Mouse (Mus musculus): ENCODE measurements around the gene Rab6b. TPM values are rescaled to one million over a fixed set of nuclear protein-coding genes. Genes with fewer than 3 reads are reported as not detected.

Rab6b gene
- polyA plus RNA-seq, 1 experiment from 2014 or later: 5.7 TPM

DNA sequence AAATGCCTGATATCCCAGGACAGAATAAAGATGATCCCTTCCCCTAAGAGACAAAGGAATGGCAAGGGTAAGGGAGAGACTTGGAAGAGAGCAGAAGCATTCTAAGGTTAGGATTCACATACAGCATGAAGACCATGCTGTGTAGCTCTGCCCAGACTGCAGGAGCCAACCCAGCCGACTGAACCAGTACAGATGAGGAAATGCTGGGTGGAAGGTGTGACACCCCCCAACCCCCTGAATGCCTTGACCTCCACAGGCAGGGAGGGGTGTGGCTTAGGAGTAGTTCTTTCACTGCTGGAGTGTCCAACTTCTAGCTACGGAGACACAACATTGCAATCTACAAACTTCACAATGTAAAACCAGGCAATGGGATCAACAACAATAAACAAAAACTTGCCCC is 1.7 kb upstream of the Rab6b start:
- Histone ChIP-seq H3K36me3 (no peaks in the 10 kb centered on the region), H3K27me3 (replicated peaks) (peaks cover 47% of the 10 kb centered on the region), H3K4me3 (replicated peaks) (no peak overlapping the region), H3K4me1 (replicated peaks) (peaks cover 20% of the 10 kb centered on the region), H3K27ac (no peak overlapping the region), H3K9me3 (no peaks in the 10 kb centered on the region), H3K4me2 (replicated peaks) (no peak overlapping the region), H3K9ac (no peak overlapping the region)
- no peak for ATAC-seq
- 64% methylated on average over 2 of the region's 2 CpGs for WGBS

DNA sequence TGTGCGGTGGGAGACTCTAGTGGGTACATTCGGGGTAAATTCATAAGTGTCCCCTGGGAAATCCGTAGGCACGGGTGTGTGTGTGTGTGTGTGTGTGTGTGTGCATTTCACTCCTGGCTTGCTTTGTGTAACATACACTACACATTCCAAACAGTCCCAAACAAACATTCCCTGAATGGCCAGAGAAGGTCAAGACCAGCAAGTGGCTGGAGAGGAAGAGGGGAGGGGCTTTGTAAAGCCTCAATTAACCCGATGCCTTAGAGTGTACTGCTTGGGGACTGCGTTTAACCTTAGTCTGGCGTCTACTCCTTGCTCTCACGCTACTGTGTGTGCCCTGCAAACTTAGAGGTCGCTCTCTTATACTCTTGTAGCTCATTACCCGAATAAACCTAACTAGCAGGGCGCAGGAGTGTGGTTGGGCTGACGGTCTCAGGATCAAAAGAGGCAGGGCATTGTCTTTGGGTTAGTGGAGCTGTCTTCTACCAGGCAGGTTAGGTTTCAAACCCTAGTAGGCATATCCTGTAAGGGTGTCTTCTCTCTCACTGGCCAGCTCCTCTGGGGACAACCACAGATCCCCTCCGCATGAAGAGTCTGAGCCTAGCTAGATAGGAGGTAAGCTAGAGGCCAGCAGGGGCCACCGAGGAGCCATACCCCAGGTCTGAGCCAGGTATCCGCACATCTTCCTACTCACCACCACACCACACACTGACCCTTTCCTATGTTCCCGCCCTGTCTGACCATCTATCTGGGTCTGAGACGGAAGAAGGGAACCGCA is 673 bp upstream of the Rab6b start:
- Histone ChIP-seq H3K4me2 (replicated peaks) (peak overlapping the region; percentile 97), H3K9ac (peak overlapping the region; percentile 68; the same call in 1 of the 2 replicates), H3K27me3 (replicated peaks) (peaks cover 47% of the 10 kb centered on the region), H3K36me3 (no peaks in the 10 kb centered on the region), H3K4me1 (replicated peaks) (peaks cover 20% of the 10 kb centered on the region), H3K27ac (no peak overlapping the region), H3K9me3 (no peaks in the 10 kb centered on the region), H3K4me3 (replicated peaks) (peak overlapping the region; percentile 63)
- WGBS: 19% methylated on average over 18 of the region's 18 CpGs
- ATAC-seq: 0 out of 2 replicates have a peak, but pooled peaks have one; percentile 9

DNA sequence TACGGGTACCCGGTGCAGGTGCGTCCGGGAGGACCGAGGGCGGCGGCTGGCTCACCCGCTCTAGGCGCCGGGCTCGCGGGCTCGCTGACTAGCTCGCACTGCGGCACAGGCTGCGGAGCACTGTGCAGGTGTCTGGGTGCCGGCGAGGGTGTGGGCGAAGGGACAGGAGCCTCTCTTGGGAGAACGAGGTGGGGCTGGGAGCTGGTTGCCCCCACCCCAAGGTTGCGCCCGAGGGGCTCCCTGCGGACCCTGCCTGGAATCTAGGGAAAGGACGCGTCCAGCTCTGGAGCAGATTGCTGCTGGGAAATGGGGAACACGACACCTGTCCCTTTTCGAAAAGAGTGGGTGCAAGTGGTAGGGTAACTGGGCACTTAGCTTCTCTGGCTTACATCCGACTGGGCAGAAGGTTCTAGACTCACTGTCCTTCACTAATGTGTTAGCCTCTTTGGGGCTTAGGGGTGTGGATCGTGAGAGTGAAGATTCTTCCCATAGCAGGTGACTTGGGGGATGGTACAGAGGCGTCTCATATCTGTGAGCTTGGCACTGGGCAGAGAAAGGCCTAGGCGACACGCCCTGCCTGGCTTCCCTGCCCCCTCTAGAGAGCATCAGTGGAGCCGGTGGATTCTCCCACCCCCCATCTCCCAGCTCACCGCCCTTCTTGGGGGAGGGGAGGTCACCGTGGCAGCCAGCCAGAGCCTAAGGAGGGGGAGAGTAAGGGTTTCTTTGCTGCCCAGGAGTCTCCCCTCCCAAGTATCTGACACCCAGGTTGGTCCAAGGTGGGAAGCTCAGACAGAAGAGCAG is 1.1 kb downstream of the Rab6b start:
- H3K9me3 ChIP-seq: no peaks in the 10 kb centered on the region
- H3K9ac ChIP-seq: peak overlapping the region; percentile 68; the same call in 1 of the 2 replicates
- H3K4me1 ChIP-seq (replicated peaks): peaks cover 20% of the 10 kb centered on the region
- H3K36me3 ChIP-seq: no peaks in the 10 kb centered on the region
- peak overlapping the region; percentile 63 for H3K4me3 ChIP-seq (replicated peaks)
- H3K27ac ChIP-seq: no peak overlapping the region
- peak; percentile 70 for ATAC-seq
- H3K27me3 ChIP-seq (replicated peaks): peaks cover 47% of the 10 kb centered on the region
- under 1% methylated on average over 35 of the region's 35 CpGs for WGBS
- H3K4me2 ChIP-seq (replicated peaks): peak overlapping the region; percentile 97

DNA sequence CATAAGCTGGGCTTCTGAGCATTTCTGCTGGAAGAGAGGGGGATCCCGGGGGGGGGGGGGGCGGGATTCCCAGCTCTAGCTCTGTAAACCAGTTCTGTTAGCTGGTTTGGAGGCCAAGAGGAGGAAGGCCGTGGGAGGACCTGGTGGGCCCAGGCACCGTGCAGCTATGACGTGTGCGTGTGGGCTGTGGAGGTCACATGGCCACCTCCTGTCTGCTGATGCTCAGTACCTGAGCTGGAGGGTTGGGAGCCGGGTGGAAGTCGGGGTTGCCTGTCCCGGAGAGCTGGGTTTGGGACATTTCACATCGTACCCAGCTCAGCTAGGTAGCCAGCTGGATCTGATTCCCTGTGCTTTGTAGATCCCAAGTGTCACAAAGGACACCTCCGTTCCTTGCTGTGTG is 1.8 kb downstream of the Rab6b start:
- Histone ChIP-seq H3K27me3 (replicated peaks) (peaks cover 47% of the 10 kb centered on the region), H3K36me3 (no peaks in the 10 kb centered on the region), H3K4me2 (replicated peaks) (no peak overlapping the region), H3K9me3 (no peaks in the 10 kb centered on the region), H3K9ac (no peak overlapping the region), H3K4me1 (replicated peaks) (peaks cover 20% of the 10 kb centered on the region), H3K27ac (no peak overlapping the region), H3K4me3 (replicated peaks) (no peak overlapping the region)
- WGBS: 46% methylated on average over 11 of the region's 11 CpGs
- ATAC-seq: no peak

DNA sequence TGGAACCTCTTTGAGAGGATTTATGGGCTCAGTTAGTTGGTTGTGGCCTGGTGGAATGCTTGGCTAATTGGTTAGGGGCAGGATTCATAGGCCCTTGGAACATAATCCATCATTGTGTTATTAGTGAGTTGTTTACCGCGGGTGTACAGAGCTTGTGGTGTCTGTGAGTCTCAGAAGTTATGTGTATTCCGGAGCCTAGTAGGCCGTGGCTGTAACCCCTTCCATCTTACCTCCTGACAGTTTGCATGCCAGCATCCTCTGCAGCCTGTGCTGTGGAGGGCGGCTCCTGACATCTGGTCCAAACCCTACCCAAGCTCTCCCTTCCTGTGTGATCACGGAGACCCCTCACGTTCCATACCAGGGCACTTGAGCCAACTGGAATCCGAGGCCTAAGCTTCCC is 2.7 kb downstream of the Rab6b start:
- peaks cover 20% of the 10 kb centered on the region for H3K4me1 ChIP-seq (replicated peaks)
- no peak overlapping the region for H3K4me3 ChIP-seq (replicated peaks)
- WGBS: 67% methylated on average over 8 of the region's 8 CpGs
- H3K36me3 ChIP-seq: no peaks in the 10 kb centered on the region
- no peak for ATAC-seq
- no peak overlapping the region for H3K4me2 ChIP-seq (replicated peaks)
- no peaks in the 10 kb centered on the region for H3K9me3 ChIP-seq
- peaks cover 47% of the 10 kb centered on the region for H3K27me3 ChIP-seq (replicated peaks)
- no peak overlapping the region for H3K9ac ChIP-seq
- no peak overlapping the region for H3K27ac ChIP-seq

DNA sequence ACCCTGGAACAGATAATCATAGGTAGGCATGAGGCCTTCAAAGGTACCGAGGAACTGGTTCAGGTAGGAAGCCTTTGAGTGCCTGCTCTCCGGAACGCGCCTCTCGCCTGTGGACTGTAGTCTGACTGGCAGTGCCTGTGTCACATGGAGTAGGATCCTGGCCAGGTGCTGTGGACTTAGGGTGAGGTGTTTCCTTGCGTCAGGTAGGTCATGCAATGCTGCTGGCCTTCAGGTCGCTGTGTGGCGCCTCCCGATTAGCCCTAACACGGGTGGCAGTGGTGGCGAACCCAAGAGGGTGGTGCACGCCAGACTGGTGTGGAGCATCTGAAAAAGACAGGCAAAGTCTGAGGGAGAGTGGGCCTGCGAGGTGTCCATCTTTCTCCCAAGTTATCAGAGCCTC is 3.3 kb downstream of the Rab6b start:
- Histone ChIP-seq H3K4me1 (replicated peaks) (peaks cover 20% of the 10 kb centered on the region), H3K36me3 (no peaks in the 10 kb centered on the region), H3K9ac (no peak overlapping the region), H3K27ac (no peak overlapping the region), H3K27me3 (replicated peaks) (peaks cover 44% of the 10 kb centered on the region), H3K4me2 (replicated peaks) (no peak overlapping the region), H3K9me3 (no peaks in the 10 kb centered on the region), H3K4me3 (replicated peaks) (no peak overlapping the region)
- no peak for ATAC-seq
- 92% methylated on average over 13 of the region's 13 CpGs for WGBS

DNA sequence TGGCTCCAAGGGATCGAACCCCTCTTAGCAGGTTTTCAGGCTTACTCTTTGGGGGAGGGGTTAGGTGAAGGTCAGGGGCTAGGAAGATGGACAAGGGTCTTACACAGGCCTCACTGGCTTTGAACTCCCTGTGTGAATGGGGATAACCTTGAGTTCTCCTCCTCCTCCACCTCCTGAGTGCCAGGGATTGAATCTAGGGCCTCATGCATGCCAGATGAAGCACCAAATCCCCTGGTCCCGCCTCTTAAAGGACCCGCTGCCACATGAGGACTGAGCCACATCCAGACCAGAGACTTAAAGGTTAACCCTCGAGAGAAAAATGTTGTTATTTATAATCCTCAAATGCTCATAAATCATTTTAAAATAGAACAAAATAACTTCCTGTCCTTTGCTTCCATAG is 5.4 kb downstream of the Rab6b start:
- Histone ChIP-seq H3K27me3 (replicated peaks) (peaks cover 25% of the 10 kb centered on the region), H3K4me1 (replicated peaks) (peaks cover 11% of the 10 kb centered on the region), H3K9me3 (no peaks in the 10 kb centered on the region), H3K27ac (no peak overlapping the region), H3K36me3 (no peaks in the 10 kb centered on the region), H3K4me2 (replicated peaks) (no peak overlapping the region), H3K4me3 (replicated peaks) (no peak overlapping the region), H3K9ac (no peak overlapping the region)
- 83% methylated on average over 4 of the region's 4 CpGs for WGBS
- ATAC-seq: no peak

DNA sequence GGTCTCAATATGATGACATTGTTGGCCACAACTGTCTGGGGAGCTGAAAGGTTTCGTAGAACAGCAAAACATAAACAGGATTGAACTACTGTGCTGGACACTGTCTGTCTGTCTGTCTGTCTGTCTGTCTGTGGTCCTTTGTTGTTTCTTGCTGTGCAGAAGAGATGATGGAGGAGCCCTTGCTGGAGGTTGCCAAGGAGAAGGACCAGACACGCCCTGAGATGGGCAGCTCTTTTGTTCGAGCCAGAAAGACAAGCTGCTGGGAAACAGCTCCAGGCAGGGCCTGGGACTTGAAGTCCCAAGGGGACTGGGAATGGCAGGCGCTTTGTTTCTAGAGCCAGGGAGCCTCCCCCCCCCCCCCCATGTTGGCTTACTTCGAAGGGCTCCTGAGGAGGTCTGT is 5.9 kb downstream of the Rab6b start:
- Histone ChIP-seq H3K36me3 (no peaks in the 10 kb centered on the region), H3K27me3 (replicated peaks) (peaks cover 19% of the 10 kb centered on the region), H3K9ac (no peak overlapping the region), H3K4me2 (replicated peaks) (no peak overlapping the region), H3K4me1 (replicated peaks) (peaks cover 6% of the 10 kb centered on the region), H3K4me3 (replicated peaks) (no peak overlapping the region), H3K27ac (no peak overlapping the region), H3K9me3 (no peaks in the 10 kb centered on the region)
- no peak for ATAC-seq
- 75% methylated on average over 5 of the region's 5 CpGs for WGBS

DNA sequence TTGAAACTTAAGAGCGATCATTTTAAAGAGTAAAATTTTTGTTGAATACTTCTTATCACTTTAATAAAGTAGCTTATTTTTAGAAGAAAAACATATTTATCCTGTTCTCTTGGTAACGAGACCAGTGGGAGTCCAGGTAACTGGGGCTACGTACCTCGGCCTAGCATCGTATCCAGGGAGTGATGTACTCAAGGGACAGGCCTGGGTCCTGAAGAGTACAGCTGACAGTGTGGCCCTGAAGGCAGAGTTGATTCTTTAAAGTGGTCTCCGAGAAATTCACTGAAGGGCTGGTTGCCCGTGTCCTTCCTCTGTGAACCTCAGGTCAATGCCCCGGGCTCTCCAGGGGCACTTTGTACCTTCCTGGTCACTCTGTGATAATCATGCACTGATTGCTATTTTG is 6.4 kb downstream of the Rab6b start:
- Histone ChIP-seq H3K27ac (no peak overlapping the region), H3K27me3 (replicated peaks) (peaks cover 15% of the 10 kb centered on the region), H3K4me1 (replicated peaks) (peaks cover 1% of the 10 kb centered on the region; the same call in 1 of the 2 replicates), H3K9me3 (no peaks in the 10 kb centered on the region), H3K9ac (no peak overlapping the region), H3K4me3 (replicated peaks) (no peak overlapping the region), H3K4me2 (replicated peaks) (no peak overlapping the region), H3K36me3 (no peaks in the 10 kb centered on the region)
- ATAC-seq: no peak
- WGBS: 93% methylated on average over 8 of the region's 8 CpGs

DNA sequence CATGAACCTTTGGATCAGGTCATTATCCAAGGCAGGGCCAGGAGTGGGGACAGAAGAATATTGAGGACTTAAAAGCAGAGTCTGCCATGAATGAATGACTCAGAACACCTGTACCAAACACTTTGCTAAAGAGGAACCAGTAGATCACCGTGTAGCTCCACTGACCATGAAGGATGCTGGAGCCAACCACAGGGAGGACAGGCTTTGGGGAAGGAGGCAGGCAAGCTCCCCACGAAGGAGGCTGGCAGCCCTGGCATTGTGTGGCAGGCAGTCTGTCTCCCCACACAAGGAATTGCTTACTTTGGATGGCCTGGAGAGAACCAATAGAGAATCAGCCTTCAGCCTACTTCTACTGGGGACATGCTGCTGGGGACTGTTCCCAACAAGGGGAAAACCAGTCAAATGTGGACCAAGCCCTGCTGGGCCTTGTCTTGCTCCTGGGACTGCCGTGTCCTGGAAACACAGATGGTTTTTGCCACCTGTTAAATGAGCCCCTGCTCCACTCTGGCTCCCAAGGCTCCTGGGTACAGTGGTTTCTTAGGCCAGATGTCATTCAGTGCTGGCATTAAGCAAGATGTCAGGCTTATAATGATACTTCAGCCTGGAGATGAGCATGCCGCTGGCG is 7.2 kb downstream of the Rab6b start:
- H3K9me3 ChIP-seq: no peaks in the 10 kb centered on the region
- no peak for ATAC-seq
- no peak overlapping the region for H3K4me2 ChIP-seq (replicated peaks)
- no peaks in the 10 kb centered on the region for H3K4me1 ChIP-seq (replicated peaks)
- peaks cover 7% of the 10 kb centered on the region; the same call in 1 of the 2 replicates for H3K27me3 ChIP-seq (replicated peaks)
- 79% methylated on average over 5 of the region's 5 CpGs for WGBS
- no peak overlapping the region for H3K9ac ChIP-seq
- no peaks in the 10 kb centered on the region for H3K36me3 ChIP-seq
- no peak overlapping the region for H3K27ac ChIP-seq
- no peak overlapping the region for H3K4me3 ChIP-seq (replicated peaks)

DNA sequence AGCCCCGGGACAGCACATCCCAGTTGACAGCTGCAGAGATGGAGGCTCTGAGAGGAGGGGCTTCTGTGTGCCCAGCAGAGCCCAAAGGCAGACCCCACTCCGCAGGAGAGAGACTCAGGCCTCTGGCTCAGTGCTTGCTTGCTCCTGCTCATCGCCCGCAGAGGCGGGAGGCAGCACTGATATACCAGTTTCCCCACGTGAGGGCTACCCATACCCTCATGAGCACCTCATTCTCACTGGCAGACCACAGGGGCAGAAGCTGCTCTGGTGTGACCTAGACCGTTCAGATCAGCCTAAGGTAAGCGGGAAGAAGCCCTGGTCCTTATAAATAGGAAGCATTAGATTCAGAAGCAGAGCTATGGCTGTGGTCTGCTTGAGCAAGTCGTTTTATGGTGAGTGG is 8.2 kb downstream of the Rab6b start:
- WGBS: 85% methylated on average over 9 of the region's 9 CpGs
- ATAC-seq: no peak
- H3K9ac ChIP-seq: no peak overlapping the region
- no peak overlapping the region for H3K27ac ChIP-seq
- no peak overlapping the region for H3K4me2 ChIP-seq (replicated peaks)
- no peaks in the 10 kb centered on the region for H3K27me3 ChIP-seq (replicated peaks)
- no peaks in the 10 kb centered on the region for H3K4me1 ChIP-seq (replicated peaks)
- H3K4me3 ChIP-seq (replicated peaks): no peak overlapping the region
- no peaks in the 10 kb centered on the region for H3K9me3 ChIP-seq
- no peaks in the 10 kb centered on the region for H3K36me3 ChIP-seq

DNA sequence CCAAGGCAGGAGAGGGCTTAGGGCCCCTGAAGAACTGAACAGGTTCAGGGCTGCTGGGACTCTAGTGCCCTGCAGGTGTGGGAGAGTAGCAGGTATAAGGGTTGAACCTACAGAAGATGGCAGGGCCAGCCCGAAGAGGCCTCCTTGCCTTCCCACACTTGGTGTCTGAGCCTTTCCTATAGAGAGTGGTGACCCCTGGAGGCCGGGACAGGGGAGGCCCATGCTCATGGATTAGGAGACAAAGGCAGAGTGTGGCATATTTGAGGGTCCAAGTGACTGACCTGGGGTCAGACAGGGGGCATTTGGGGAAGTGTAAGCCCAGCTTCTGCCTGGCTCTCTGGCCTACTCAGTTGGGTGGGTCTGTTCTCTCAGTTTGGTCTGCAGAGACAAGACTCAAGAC is 8.6 kb downstream of the Rab6b start:
- Histone ChIP-seq H3K9me3 (no peaks in the 10 kb centered on the region), H3K27me3 (replicated peaks) (no peaks in the 10 kb centered on the region), H3K4me3 (replicated peaks) (no peak overlapping the region), H3K4me1 (replicated peaks) (no peaks in the 10 kb centered on the region), H3K36me3 (no peaks in the 10 kb centered on the region), H3K27ac (no peak overlapping the region), H3K9ac (no peak overlapping the region), H3K4me2 (replicated peaks) (no peak overlapping the region)
- WGBS: 44% methylated on average over 2 of the region's 2 CpGs
- no peak for ATAC-seq

Measured in intestine, embryonic 15.5 days (tissue).